Mouse (Mus musculus) kidney, adult 10 weeks (tissue): Measurements from ENCODE around the gene Mt1. TPM values are rescaled to one million over a fixed set of nuclear protein-coding genes. Genes with fewer than 3 reads are reported as not detected.

Experiments used
- polyA plus RNA-seq: library from polyadenylated mRNA; stranded (reverse); fragments of 350-450 nt; fragmentation: Illumina TruSeq; extraction: RNeasy Lipid Tissue Mini Kit (QIAGEN cat#74804); gene quantifications from one replicate; pipeline ENCODE4 v1.2.3, GENCODE M21; 2014; ENCODE audit warnings: low read depth, low replicate concordance

The Mt1 gene
- 7.3 TPM for polyA plus RNA-seq

DNA sequence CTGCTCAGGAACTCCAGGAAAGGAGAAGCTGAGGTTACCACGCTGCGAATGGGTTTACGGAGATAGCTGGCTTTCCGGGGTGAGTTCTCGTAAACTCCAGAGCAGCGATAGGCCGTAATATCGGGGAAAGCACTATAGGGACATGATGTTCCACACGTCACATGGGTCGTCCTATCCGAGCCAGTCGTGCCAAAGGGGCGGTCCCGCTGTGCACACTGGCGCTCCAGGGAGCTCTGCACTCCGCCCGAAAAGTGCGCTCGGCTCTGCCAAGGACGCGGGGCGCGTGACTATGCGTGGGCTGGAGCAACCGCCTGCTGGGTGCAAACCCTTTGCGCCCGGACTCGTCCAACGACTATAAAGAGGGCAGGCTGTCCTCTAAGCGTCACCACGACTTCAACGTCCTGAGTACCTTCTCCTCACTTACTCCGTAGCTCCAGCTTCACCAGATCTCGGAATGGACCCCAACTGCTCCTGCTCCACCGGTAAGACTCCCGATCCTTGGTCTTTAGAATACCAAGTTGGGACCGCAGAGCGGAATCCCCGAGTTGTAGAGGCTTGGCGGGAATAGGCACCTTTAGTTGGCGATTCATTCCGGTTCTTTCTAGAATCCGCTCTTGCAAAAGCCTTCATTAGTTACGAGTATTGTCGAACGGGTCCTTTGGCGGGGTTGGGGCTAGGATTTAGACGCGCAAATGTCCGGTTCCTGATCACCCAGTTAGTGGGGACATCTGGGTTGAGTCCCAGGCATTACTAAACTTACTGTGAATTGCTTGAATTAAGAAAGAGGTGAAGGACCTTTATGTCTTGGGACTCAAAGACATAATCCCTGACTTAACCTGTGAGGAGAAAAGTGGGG lies at the start of gene Mt1:
TSS of gene Mt1 (plus strand) at position 226 of the 856 bp plus-strand sequence.

DNA sequence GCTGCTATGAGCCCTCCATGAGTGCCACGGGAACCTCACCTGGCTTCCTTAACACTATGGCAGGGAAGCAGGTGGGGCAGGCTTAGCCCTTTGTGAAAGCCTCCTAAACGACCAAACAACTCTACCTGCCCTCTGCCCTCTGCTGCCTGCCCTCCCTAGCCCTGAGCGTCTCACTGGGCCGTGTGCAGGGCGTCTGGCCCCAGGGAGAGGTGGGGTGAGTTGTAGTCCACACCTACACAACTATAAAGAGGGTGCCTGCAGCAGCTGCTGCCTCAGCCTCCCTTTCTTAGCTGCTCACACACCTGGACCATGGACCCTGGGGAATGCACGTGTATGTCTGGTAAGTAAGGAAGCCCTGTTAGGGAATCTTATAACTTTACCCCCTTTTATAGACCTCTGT lies 41.9 kb upstream of the Mt1 start, which contains the start of gene Mt4:
TSS of gene Mt4 (plus strand) at position 265 of the 400 bp plus-strand sequence.

DNA sequence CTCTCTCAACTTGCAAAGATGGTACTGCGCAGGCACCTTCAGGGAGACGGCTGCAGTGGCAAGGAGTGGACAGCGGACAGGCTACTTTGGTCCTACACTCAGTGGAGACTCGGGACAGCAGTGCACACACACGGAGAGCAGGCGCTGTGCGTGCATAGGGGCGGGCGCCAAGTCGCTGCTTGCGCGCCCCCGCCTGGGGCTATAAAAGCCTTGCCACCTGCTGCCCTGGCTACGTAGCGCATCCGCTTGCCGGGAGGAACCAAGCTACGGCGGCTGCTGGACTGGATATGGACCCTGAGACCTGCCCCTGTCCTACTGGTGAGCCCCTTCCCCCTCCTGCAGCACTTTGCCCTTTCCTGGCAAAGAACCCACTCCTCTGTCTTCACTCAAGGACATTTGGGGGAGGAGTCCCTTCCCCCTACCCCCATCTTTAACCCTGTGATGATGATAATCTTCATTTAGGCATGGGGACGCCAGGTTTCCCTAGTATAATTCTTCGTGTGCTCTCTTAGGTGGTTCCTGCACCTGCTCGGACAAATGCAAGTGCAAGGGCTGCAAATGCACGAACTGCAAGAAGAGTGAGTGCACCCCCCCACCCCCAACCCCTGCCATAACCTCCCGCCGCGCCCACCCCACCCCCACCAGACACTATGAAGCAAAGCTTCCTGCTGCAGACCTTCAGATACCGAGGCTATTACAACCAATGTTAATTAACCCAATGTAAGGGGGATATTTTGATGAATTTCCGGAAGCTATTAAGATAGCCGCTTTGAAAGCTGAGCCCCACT lies 26.2 kb upstream of the Mt1 start, which contains the start of gene Mt3:
TSS of gene Mt3 (plus strand) at position 95 of the 788 bp plus-strand sequence.

DNA sequence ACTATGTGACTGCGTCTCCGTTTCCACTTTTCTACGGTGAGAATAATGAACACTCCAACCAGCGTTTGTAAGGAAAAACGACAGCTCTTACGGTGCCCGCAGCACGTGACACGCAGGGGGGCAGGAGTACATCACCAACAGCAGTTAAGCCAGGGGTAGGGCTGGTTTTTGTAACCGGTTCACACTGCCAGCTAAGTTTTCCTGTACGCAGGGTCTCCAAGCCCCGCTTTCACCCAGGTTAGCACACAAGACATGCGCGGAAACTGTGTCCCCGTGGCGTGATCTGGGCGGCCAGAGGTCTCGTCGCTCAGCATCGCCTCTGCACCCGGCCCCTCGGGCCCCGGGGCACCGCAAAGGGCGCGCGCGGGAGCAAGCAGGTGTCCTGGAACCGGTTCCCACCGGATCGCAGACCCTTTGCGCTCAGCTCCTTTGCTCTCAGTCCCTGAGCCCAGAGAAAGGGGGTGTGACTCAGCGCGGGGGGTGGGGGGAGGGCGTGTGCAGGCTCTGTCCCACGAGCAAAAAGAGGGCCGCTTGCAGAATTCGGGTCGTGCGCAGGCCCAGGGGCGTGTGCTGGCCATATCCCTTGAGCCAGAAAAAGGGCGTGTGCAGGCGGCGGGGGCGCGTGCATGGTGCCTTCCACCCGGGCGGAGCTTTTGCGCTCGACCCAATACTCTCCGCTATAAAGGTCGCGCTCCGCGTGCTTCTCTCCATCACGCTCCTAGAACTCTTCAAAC lies 6.6 kb upstream of the Mt1 start, which contains the start of gene Mt2:
TSS of gene Mt2 (plus strand) at position 590 of the 734 bp plus-strand sequence.

DNA sequence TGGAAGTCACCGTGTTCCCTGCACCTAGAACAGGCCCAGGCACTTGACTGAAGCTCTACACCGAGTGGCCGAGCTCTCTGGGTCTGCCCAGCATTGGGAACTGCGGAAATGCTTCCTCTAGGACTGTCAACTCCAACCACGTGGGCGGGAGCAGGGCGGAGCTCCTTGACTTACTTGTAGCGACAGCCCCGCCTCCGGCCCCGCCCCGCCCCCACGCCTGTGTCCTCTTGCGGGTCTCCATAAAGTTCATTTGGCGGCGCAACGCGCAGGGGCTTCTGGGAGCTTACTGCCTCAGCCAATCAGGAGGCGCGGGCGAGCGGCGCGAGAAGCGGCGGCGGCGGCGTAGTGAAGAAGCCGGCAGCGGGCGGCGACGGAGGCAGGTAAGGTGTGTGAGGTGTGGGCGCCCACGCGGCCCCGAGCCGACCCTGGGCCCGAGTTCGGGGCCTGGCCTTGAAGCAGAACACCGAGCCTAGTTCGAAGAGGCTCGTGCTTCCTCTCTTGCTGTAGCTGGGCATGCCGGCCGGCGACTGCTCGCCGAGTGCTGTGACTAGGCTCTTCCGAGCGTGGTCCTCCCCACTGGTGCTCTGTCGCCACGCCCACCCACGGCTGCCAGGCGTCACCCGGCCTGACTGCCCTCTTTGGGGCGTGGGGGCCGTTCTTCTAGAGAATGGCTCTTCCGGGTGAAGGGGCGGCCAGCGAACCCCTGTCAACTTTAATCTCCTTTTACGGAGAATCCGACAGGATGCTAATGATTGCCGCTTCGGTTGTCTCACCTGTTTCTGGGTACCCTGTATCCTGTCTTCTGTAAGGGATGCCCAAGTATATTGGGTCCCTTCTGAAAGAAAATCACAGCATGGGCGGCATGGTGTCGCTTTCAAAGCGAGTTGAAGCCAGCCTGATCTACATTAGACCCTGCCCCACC lies 35.6 kb downstream of the Mt1 start, which contains the start of gene Nup93:
TSS of gene Nup93 (plus strand) at position 313 of the 922 bp plus-strand sequence.

Other genes starting within 250 kb of the Mt1 start
- gene Amfr, start 166.2 kb upstream of the Mt1 start, polyA plus RNA-seq, result 218 TPM
- 59.8 TPM for gene Nudt21, start 142.1 kb upstream of the Mt1 start, polyA plus RNA-seq
- 16.6 TPM for gene Ogfod1, start 141.9 kb upstream of the Mt1 start, polyA plus RNA-seq
- 12.6 TPM for gene Bbs2, start 80.2 kb upstream of the Mt1 start, polyA plus RNA-seq
- gene Mt4, start 41.9 kb upstream of the Mt1 start, polyA plus RNA-seq, result not detected
- not detected for gene Mt3, start 26.5 kb upstream of the Mt1 start, polyA plus RNA-seq
- 13.5 TPM for gene Mt2, start 6.4 kb upstream of the Mt1 start, polyA plus RNA-seq
- gene Nup93, start 35.5 kb downstream of the Mt1 start, polyA plus RNA-seq, result 9.7 TPM
- 176 TPM for gene Slc12a3, start 150.1 kb downstream of the Mt1 start, polyA plus RNA-seq
- 191 TPM for gene Herpud1, start 207.4 kb downstream of the Mt1 start, polyA plus RNA-seq